Mouse (Mus musculus): Measurements from ENCODE around the gene Mlst8. TPM values are rescaled to one million over a fixed set of nuclear protein-coding genes. Genes with fewer than 3 reads are reported as not detected.
"Not testable (repeated sequence)": the region's sequence is repeated elsewhere in the genome, so short reads cannot be mapped to it uniquely, and the experiment has no call there.

The Mlst8 gene
- total RNA-seq, 2 experiments from 2014 or later, result 9.9 to 11.1 TPM

- DNase-seq (ENCODE audit: low spot score), result peak; percentile 97
These were observed 52.3 kb downstream of the Mlst8 start, which contains the start of gene Eci1 for GRCm38 (mm10) chr17:24426471-24427169. Gene Eci1, plus strand, starts transcription at chr17:24426641.

DNA sequence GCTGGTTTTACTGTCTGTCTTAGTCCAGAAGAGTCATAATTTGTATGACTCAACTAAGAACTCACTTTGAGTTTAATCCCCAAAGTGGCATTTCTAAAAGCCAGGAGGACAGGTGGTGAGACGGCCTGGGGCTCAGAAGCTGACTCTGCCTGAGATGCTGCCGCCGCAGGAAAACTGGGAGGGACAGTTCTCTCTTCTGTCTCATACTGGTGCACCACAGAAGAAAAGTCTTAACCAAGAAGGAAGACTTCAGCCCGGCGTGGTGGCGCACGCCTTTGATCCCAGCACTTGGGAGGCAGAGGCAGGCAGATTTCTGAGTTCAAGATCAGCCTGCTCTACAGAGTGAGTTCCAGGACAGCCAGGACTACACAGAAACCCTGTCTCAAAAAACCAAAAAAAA lies 53.0 kb downstream of the Mlst8 start:
- DNase-seq (ENCODE audit: low spot score), result no peak

DNA sequence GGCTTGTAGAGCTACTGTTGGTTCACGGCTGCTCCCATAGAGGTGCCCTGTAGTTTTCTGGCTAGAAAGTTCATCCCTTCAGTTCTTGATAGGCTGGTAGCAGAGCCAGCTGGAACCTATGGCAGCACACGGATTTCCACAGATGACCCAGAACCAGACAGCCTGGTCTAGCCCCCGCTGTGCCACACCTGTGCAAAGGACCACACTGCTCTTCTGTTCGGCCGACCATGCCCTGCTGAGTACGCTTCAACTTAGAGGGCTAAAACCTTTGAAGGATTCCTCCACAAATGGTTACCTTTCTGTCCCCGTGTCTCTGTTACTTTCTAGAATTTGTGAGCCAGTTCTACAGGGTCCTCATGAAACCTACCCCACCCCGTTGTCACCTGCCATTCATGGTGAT lies 53.6 kb downstream of the Mlst8 start:
- DNase-seq (ENCODE audit: low spot score), result not testable (repeated sequence)

DNA sequence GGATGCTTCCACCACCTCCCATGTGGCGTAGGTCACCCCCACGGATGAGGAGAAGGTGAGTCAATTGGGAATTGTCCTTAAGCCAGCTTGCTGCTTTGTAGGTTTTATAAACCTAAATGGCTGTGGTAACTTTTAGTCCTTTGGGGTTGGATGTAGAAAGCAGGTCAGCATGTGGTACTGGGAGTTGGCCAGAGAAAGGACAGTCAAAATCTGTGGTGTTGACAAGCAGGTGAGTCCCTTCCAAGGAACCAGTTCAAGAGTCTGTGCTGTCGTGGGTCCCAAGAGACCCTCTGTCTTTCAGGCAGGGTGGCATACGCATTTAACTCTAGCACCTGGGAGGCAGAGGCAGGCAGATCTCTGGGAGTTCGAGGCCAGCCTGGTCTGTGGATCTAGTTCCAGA lies 54.4 kb downstream of the Mlst8 start:
- no peak for DNase-seq (ENCODE audit: low spot score)

Other genes starting within 250 kb of the Mlst8 start
- under 1 TPM; 0.25 to 0.50 TPM for gene Ccnf, start 227.6 kb downstream of the Mlst8 start, total RNA-seq (2021)
- gene Abca17, start 128.0 kb downstream of the Mlst8 start, total RNA-seq (2021), result not detected
- 1 to 10 TPM; 6.9 to 7.1 TPM for gene Abca3, start 127.1 kb downstream of the Mlst8 start, total RNA-seq (2021)
- 10 to 100 TPM; 52.1 to 57.5 TPM for gene Rnps1, start 64.5 kb downstream of the Mlst8 start, total RNA-seq (2021)
- gene Eci1, start 52.4 kb downstream of the Mlst8 start, total RNA-seq (2021), result 100 to 1,000 TPM; 158 to 163 TPM
- gene Dnase1l2, start 36.0 kb downstream of the Mlst8 start, total RNA-seq (2021), result 1 to 10 TPM; 1.0 to 1.3 TPM
- 10 to 100 TPM; 10.8 TPM for gene E4f1, start 8.8 kb downstream of the Mlst8 start, total RNA-seq (2021)
- 10 to 100 TPM; 47.6 to 52.1 TPM for gene Pgp, start 8.7 kb downstream of the Mlst8 start, total RNA-seq (2021)
- gene Bricd5, start 5.2 kb downstream of the Mlst8 start, total RNA-seq (2021), result under 1 TPM in 1 of 2 experiments, not detected in 1; 0.31 TPM
- gene Caskin1, start 9.5 kb upstream of the Mlst8 start, total RNA-seq (2021), result under 1 TPM; 0.09 to 0.17 TPM
- 10 to 100 TPM; 25.7 to 29.7 TPM for gene Traf7, start 48.9 kb upstream of the Mlst8 start, total RNA-seq (2021)
- gene Rab26, start 55.1 kb upstream of the Mlst8 start, total RNA-seq (2021), result not detected
- gene Pkd1, start 70.8 kb upstream of the Mlst8 start, total RNA-seq (2021), result 10 to 100 TPM; 12.8 to 21.4 TPM
- gene Tsc2, start 153.6 kb upstream of the Mlst8 start, total RNA-seq (2021), result 100 to 1,000 TPM in 1 of 2 experiments, 10 to 100 TPM in 1; 83.2 to 105 TPM
- 1 to 10 TPM; 2.5 to 3.5 TPM for gene Nthl1, start 153.6 kb upstream of the Mlst8 start, total RNA-seq (2021)
- gene Slc9a3r2, start 171.2 kb upstream of the Mlst8 start, total RNA-seq (2021), result 10 to 100 TPM; 31.8 to 55.0 TPM
- gene Npw, start 179.4 kb upstream of the Mlst8 start, total RNA-seq (2021), result not detected
- gene Zfp598, start 190.6 kb upstream of the Mlst8 start, total RNA-seq (2021), result 10 to 100 TPM; 23.1 to 25.4 TPM
- gene Syngr3, start 210.9 kb upstream of the Mlst8 start, total RNA-seq (2021), result under 1 TPM in 1 of 2 experiments, not detected in 1; 0.14 TPM
- 10 to 100 TPM; 41.1 to 48.3 TPM for gene Gfer, start 217.1 kb upstream of the Mlst8 start, total RNA-seq (2021)
- under 1 TPM; 0.32 to 0.95 TPM for gene Noxo1, start 217.2 kb upstream of the Mlst8 start, total RNA-seq (2021)
- gene Tbl3, start 228.6 kb upstream of the Mlst8 start, total RNA-seq (2021), result 10 to 100 TPM; 15.4 to 16.0 TPM
- not detected for gene Rnf151, start 239.0 kb upstream of the Mlst8 start, total RNA-seq (2021)
- gene Rps2, start 239.0 kb upstream of the Mlst8 start, total RNA-seq (2021), result 100 to 1,000 TPM; 548 to 574 TPM
- gene Ndufb10, start 245.4 kb upstream of the Mlst8 start, total RNA-seq (2021), result 100 to 1,000 TPM; 428 to 481 TPM
- gene Rpl3l, start 248.7 kb upstream of the Mlst8 start, total RNA-seq (2021), result 100 to 1,000 TPM; 764 to 767 TPM

All from gastrocnemius, adult 18-20 months (tissue).